Mouse (Mus musculus) spleen, adult 12 weeks (tissue): ENCODE data around the gene Nol7.
A peak's percentile ranks its signal among the peaks of the same experiment; 100 is the strongest.

Source experiments
- DNase-seq: peaks from one replicate; pipeline ENCODE4 v3.0.0; 2022; ENCODE audit warnings: low spot score

Nol7 gene

GRCm38 (mm10) chr13:43398297-43399080, at the start of gene Nol7:
Gene Nol7, plus strand, starts transcription at chr13:43398390.
- DNase-seq = peak; percentile 95

- no peak for DNase-seq
These were observed 48.8 kb upstream of the Nol7 start for GRCm38 (mm10) chr13:43349376-43349775.

GRCm38 (mm10) chr13:43350489-43351169, 47.6 kb upstream of the Nol7 start:
- DNase-seq = no peak

GRCm38 (mm10) chr13:43353356-43353755, 44.8 kb upstream of the Nol7 start:
- no peak for DNase-seq

GRCm38 (mm10) chr13:43354362-43354761, 43.8 kb upstream of the Nol7 start:
- no peak for DNase-seq

- no peak for DNase-seq
These were observed 41.7 kb upstream of the Nol7 start for GRCm38 (mm10) chr13:43356346-43357125.

GRCm38 (mm10) chr13:43360534-43360933, 37.7 kb upstream of the Nol7 start:
- no peak for DNase-seq

GRCm38 (mm10) chr13:43362353-43362752, 35.8 kb upstream of the Nol7 start:
- no peak for DNase-seq

- DNase-seq = peak; percentile 66
These were observed 33.0 kb upstream of the Nol7 start, which contains the start of gene Sirt5 for GRCm38 (mm10) chr13:43364985-43365824. Gene Sirt5, plus strand, starts transcription at chr13:43365496.

GRCm38 (mm10) chr13:43365825-43366184, 32.4 kb upstream of the Nol7 start:
- no peak for DNase-seq

GRCm38 (mm10) chr13:43370063-43370462, 28.1 kb upstream of the Nol7 start:
- DNase-seq = no peak

GRCm38 (mm10) chr13:43372892-43373291, 25.3 kb upstream of the Nol7 start:
- no peak for DNase-seq

GRCm38 (mm10) chr13:43374205-43374604, 24.0 kb upstream of the Nol7 start:
- no peak for DNase-seq

GRCm38 (mm10) chr13:43374918-43375432, 23.2 kb upstream of the Nol7 start:
- DNase-seq = no peak

GRCm38 (mm10) chr13:43379989-43380388, 18.2 kb upstream of the Nol7 start:
- DNase-seq = no peak

- no peak for DNase-seq
These were observed 12.9 kb upstream of the Nol7 start for GRCm38 (mm10) chr13:43385321-43385720.

- DNase-seq = no peak
These were observed 392 bp upstream of the Nol7 start for GRCm38 (mm10) chr13:43397700-43398296.

GRCm38 (mm10) chr13:43399576-43399975, 1.4 kb downstream of the Nol7 start:
- no peak for DNase-seq

GRCm38 (mm10) chr13:43412311-43412710, 14.1 kb downstream of the Nol7 start:
- DNase-seq = no peak

- no peak for DNase-seq
These were observed 15.4 kb downstream of the Nol7 start for GRCm38 (mm10) chr13:43413611-43414010.

- no peak for DNase-seq
These were observed 17.1 kb downstream of the Nol7 start for GRCm38 (mm10) chr13:43415249-43415648.
